Mouse (Mus musculus): ENCODE data around the gene Klf1. TPM values are rescaled to one million over a fixed set of nuclear protein-coding genes. Genes with fewer than 3 reads are reported as not detected.

The Klf1 gene
- total and polyA plus RNA-seq, 3 experiments = 0.08 to 0.16 TPM; not detected in 1

DNA sequence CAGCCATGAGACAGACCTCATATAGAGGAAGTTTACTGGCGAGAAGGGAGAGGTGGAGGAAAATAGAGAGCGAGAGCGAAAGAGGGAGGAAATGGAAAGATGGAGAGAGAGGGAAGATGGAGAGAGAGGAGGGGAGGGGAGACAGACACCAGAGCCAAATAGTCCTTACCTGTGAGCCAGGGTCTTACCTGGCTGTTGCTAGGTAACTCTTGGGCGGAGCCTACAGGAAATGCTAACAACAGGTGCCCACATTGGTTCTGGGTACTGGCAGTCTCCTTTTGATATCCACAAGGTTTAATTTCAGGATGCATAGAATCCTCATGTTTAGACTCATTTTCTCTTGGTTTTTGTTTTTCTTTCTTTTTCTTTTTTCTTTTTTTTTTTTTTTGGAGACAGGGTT lies 28.7 kb upstream of the Klf1 start:
- H3K36me3 ChIP-seq (ENCODE audit: control insufficient read depth, insufficient read depth, low read length) = no peaks in the 10 kb centered on the region
- H3K27me3 ChIP-seq (ENCODE audit: control insufficient read depth, insufficient read depth, low read length) = no peaks in the 10 kb centered on the region
- no peak overlapping the region for H3K27ac ChIP-seq
- no peak overlapping the region for H3K9ac ChIP-seq (ENCODE audit: low read depth, low read length)
- WGBS = 82% methylated on average over 4 of the region's 4 CpGs
- H3K4me3 ChIP-seq = no peak overlapping the region
- H3K4me1 ChIP-seq (ENCODE audit: control insufficient read depth, insufficient read depth, low read length) = peaks cover 3% of the 10 kb centered on the region; the same call in 1 of the 2 replicates
- DNase-seq = no peak
- intact Hi-C loops (cut with DNase I) = no loop called here
- no peaks in the 10 kb centered on the region for H3K79me2 ChIP-seq (replicated peaks; ENCODE audit: control insufficient read depth, insufficient read depth, low read length)
- TF ChIP-seq EP300 (IDR thresholded peaks at IDR 0.05; ENCODE audit: insufficient read depth, low read depth, low read length) (no peak), CTCF (IDR thresholded peaks at IDR 0.05) (no peak), POLR2A (IDR thresholded peaks at IDR 0.05; ENCODE audit: insufficient read depth, low read depth, low read length) (no peak)

DNA sequence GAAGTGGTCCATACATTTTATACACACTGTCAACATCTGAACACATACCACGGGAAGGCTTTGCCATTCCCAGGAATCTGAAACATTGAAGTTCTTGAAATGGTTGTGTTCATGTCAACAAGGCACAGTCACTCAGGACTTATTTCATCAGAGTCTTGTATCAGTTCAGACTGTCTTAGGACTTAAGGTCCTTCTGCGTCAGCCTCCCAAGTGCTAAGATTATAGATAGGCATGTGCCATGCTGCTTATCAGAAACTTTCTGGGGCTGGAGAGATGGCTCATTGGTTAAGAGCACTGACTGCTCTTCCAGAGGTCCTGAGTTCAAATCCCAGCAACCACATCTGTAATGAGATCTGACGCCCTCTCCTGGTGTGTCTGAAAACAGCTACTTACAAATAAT lies 27.4 kb upstream of the Klf1 start:
- TF ChIP-seq CTCF (IDR thresholded peaks at IDR 0.05) = no peak
- no peak for TF ChIP-seq POLR2A (IDR thresholded peaks at IDR 0.05; ENCODE audit: insufficient read depth, low read depth, low read length)
- no peak for TF ChIP-seq EP300 (IDR thresholded peaks at IDR 0.05; ENCODE audit: insufficient read depth, low read depth, low read length)
- H3K36me3 ChIP-seq (ENCODE audit: control insufficient read depth, insufficient read depth, low read length) = no peaks in the 10 kb centered on the region
- intact Hi-C loops (cut with DNase I) = no loop called here
- 93% methylated on average over 3 of the region's 3 CpGs for WGBS
- DNase-seq = no peak
- H3K9ac ChIP-seq (ENCODE audit: low read depth, low read length) = no peak overlapping the region
- no peaks in the 10 kb centered on the region for H3K27me3 ChIP-seq (ENCODE audit: control insufficient read depth, insufficient read depth, low read length)
- no peak overlapping the region for H3K27ac ChIP-seq
- H3K4me3 ChIP-seq = no peak overlapping the region
- peaks cover 3% of the 10 kb centered on the region; the same call in 1 of the 2 replicates for H3K4me1 ChIP-seq (ENCODE audit: control insufficient read depth, insufficient read depth, low read length)
- no peaks in the 10 kb centered on the region for H3K79me2 ChIP-seq (replicated peaks; ENCODE audit: control insufficient read depth, insufficient read depth, low read length)

DNA sequence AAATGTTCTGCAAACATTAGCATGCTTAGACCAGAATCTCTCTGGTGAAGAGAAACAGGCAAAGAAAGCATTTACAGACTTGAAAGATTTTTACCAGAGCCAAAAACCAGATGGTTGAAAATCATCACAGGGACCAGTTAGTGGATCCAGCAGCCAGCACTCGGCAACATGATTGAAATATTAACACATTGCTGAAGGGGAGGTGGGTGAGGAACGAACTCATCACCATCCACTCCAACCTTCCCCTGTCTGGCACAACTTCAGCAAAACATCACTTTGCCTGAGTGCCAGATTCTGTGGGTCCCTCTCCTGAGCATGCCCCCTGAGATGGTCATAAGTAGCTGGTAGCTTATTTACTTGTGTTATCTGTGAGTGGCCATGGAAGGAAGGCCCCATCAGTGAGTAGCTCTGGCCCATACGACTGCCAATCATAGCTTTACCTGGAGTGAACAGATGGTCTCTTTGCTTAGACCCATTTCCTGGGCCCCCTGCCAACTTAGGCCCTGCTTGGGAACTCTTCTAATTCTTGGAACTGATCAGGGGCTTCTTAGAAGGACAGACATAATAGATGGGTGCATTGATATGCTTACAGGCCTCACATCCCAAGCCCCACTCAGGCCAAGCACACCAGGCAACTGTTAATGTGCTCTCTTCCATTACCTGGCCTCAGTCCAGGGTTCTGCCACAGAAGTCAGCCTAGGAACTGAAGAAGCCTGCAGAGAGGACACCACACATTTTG lies 24.3 kb upstream of the Klf1 start:
- no peaks in the 10 kb centered on the region for H3K4me1 ChIP-seq (ENCODE audit: control insufficient read depth, insufficient read depth, low read length)
- H3K27me3 ChIP-seq (ENCODE audit: control insufficient read depth, insufficient read depth, low read length) = no peaks in the 10 kb centered on the region
- no peaks in the 10 kb centered on the region for H3K79me2 ChIP-seq (replicated peaks; ENCODE audit: control insufficient read depth, insufficient read depth, low read length)
- no peak overlapping the region for H3K27ac ChIP-seq
- no peaks in the 10 kb centered on the region for H3K36me3 ChIP-seq (ENCODE audit: control insufficient read depth, insufficient read depth, low read length)
- TF ChIP-seq CTCF (IDR thresholded peaks at IDR 0.05) = no peak
- TF ChIP-seq EP300 (IDR thresholded peaks at IDR 0.05; ENCODE audit: insufficient read depth, low read depth, low read length) = no peak
- TF ChIP-seq POLR2A (IDR thresholded peaks at IDR 0.05; ENCODE audit: insufficient read depth, low read depth, low read length) = no peak
- intact Hi-C loops (cut with DNase I) = no loop called here
- H3K4me3 ChIP-seq = no peak overlapping the region
- DNase-seq = no peak
- WGBS = 74% methylated on average over 3 of the region's 3 CpGs
- H3K9ac ChIP-seq (ENCODE audit: low read depth, low read length) = no peak overlapping the region

DNA sequence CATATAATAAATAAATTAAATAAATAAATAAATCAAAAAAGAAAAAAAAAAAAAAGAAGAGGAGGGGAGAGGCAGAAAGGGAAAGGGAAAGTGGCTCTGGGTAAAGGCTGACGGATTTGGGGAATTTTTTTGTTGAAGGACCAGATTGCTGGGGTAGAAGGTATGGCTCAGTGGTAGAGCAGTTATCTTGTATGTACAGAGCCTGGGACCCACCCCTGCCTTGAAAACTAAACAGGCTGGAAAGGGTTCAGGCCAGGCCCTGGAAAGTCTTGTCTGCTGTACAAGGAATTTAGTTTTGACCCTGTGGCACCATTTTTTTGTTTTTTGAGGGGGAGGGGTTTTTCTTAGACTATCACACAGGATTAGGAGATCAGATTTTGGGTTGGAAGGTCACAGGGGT lies 22.8 kb upstream of the Klf1 start:
- H3K79me2 ChIP-seq (replicated peaks; ENCODE audit: control insufficient read depth, insufficient read depth, low read length) = no peaks in the 10 kb centered on the region
- 90% methylated on average over 1 of the region's 1 CpGs for WGBS
- no peak for DNase-seq
- H3K4me1 ChIP-seq (ENCODE audit: control insufficient read depth, insufficient read depth, low read length) = no peaks in the 10 kb centered on the region
- intact Hi-C loops (cut with DNase I) = no loop called here
- H3K27ac ChIP-seq = no peak overlapping the region
- H3K4me3 ChIP-seq = no peak overlapping the region
- H3K27me3 ChIP-seq (ENCODE audit: control insufficient read depth, insufficient read depth, low read length) = no peaks in the 10 kb centered on the region
- TF ChIP-seq CTCF (IDR thresholded peaks at IDR 0.05) (no peak), EP300 (IDR thresholded peaks at IDR 0.05; ENCODE audit: insufficient read depth, low read depth, low read length) (no peak), POLR2A (IDR thresholded peaks at IDR 0.05; ENCODE audit: insufficient read depth, low read depth, low read length) (no peak)
- no peak overlapping the region for H3K9ac ChIP-seq (ENCODE audit: low read depth, low read length)
- no peaks in the 10 kb centered on the region for H3K36me3 ChIP-seq (ENCODE audit: control insufficient read depth, insufficient read depth, low read length)

DNA sequence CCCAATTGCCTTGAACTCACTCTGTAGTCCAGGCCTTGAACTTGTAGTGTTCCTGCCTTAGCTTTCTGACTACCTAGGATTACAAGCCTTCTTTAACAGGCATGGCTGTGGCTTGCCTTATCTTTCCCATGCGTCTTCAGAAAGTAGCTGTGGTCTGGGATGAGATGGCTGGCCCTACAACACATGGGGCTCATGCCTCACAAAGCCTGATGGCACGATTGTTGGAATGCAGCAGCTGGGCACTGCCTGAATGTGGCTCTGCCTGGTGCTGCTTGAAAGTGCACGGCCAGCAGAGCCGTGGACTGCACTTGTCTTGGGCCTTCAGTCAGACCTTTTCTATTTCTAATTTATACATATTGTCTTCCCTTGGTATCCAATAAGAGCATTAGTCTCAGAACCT lies 17.0 kb upstream of the Klf1 start:
- Histone ChIP-seq H3K9ac (ENCODE audit: low read depth, low read length) (no peak overlapping the region), H3K79me2 (replicated peaks; ENCODE audit: control insufficient read depth, insufficient read depth, low read length) (no peaks in the 10 kb centered on the region), H3K4me3 (no peak overlapping the region), H3K4me1 (ENCODE audit: control insufficient read depth, insufficient read depth, low read length) (no peaks in the 10 kb centered on the region), H3K27me3 (ENCODE audit: control insufficient read depth, insufficient read depth, low read length) (no peaks in the 10 kb centered on the region), H3K36me3 (ENCODE audit: control insufficient read depth, insufficient read depth, low read length) (no peaks in the 10 kb centered on the region; the same call in 1 of the 2 replicates), H3K27ac (no peak overlapping the region)
- DNase-seq = no peak
- WGBS = 80% methylated on average over 4 of the region's 4 CpGs
- no peak for TF ChIP-seq EP300 (IDR thresholded peaks at IDR 0.05; ENCODE audit: insufficient read depth, low read depth, low read length)
- no peak for TF ChIP-seq CTCF (IDR thresholded peaks at IDR 0.05)
- no peak for TF ChIP-seq POLR2A (IDR thresholded peaks at IDR 0.05; ENCODE audit: insufficient read depth, low read depth, low read length)
- intact Hi-C loops (cut with DNase I) = no loop called here

DNA sequence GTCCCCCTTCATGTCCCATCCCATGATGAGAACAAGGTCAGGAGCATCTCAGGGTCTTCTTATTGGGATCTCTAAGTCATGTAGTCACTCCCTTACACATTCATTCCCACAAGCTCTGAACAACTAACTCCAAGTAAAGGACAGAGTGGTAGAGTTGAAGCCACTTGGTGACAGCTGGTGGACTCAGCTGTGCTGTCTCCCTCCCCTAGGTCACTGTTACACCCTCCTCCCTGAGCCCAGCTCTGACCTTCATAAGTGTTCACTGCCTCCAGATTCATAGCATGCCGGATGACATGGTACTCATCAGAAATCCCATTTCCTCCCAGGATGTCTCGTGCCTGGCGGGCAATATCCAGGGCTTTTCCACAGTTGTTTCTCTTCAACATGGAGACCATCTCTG lies 13.4 kb upstream of the Klf1 start:
- 78% methylated on average over 3 of the region's 3 CpGs for WGBS
- no peak for DNase-seq
- no peak overlapping the region for H3K9ac ChIP-seq (ENCODE audit: low read depth, low read length)
- TF ChIP-seq POLR2A (IDR thresholded peaks at IDR 0.05; ENCODE audit: insufficient read depth, low read depth, low read length) (no peak), EP300 (IDR thresholded peaks at IDR 0.05; ENCODE audit: insufficient read depth, low read depth, low read length) (no peak), CTCF (IDR thresholded peaks at IDR 0.05) (no peak)
- intact Hi-C loops (cut with DNase I) = no loop called here
- H3K27me3 ChIP-seq (ENCODE audit: control insufficient read depth, insufficient read depth, low read length) = no peaks in the 10 kb centered on the region
- no peaks in the 10 kb centered on the region for H3K79me2 ChIP-seq (replicated peaks; ENCODE audit: control insufficient read depth, insufficient read depth, low read length)
- H3K27ac ChIP-seq = no peak overlapping the region
- no peaks in the 10 kb centered on the region for H3K4me1 ChIP-seq (ENCODE audit: control insufficient read depth, insufficient read depth, low read length)
- no peaks in the 10 kb centered on the region; the same call in 1 of the 2 replicates for H3K36me3 ChIP-seq (ENCODE audit: control insufficient read depth, insufficient read depth, low read length)
- no peak overlapping the region for H3K4me3 ChIP-seq
